Mouse (Mus musculus) heart, embryonic 15.5 days (tissue): ENCODE measurements around the gene Gm4792. TPM values are rescaled to one million over a fixed set of nuclear protein-coding genes. Genes with fewer than 3 reads are reported as not detected.
A peak's percentile ranks its signal among the peaks of the same experiment; 100 is the strongest.

Experiments
- ATAC-seq: fragments of 200-750 bp; cut with Nextera tagmentation; replicated peaks from 2 replicates; pipeline ENCODE4 v1.8.0; 2017; ENCODE audit warnings: low read depth, moderate TSS enrichment; ENCODE audit not compliant: insufficient number of reproducible peaks, insufficient read depth, low FRiP score
- H3K27ac ChIP-seq: fragments of 300-500 bp; sonication (generic); 2 replicates; pipeline ENCODE4 v1.5.1; 2015; ENCODE audit warnings: mild to moderate bottlenecking, inconsistent platforms
- H3K27me3 ChIP-seq: fragments of 300-500 bp; sonication (generic); 2 replicates; pipeline ENCODE4 v1.6.1; 2015; ENCODE audit warnings: inconsistent platforms
- H3K36me3 ChIP-seq: fragments of 300-500 bp; sonication (generic); 2 replicates; pipeline ENCODE4 v1.6.1; 2015; ENCODE audit warnings: mild to moderate bottlenecking, inconsistent platforms
- H3K4me1 ChIP-seq: fragments of 300-500 bp; sonication (generic); replicated peaks from 2 replicates; pipeline ENCODE4 v1.6.1; 2015; ENCODE audit warnings: inconsistent platforms
- H3K4me2 ChIP-seq: fragments of 300-500 bp; sonication (generic); 2 replicates; pipeline ENCODE4 v1.6.1; 2015; ENCODE audit warnings: inconsistent platforms, mild to moderate bottlenecking, moderate library complexity
- H3K4me3 ChIP-seq: fragments of 300-500 bp; sonication (generic); 2 replicates; pipeline ENCODE4 v1.5.1; 2015; ENCODE audit warnings: mild to moderate bottlenecking, inconsistent platforms
- H3K9ac ChIP-seq: fragments of 300-500 bp; sonication (generic); 2 replicates; pipeline ENCODE4 v1.6.1; 2015; ENCODE audit warnings: mild to moderate bottlenecking, inconsistent platforms
- H3K9me3 ChIP-seq: fragments of 300-500 bp; sonication (generic); replicated peaks from 2 replicates; pipeline ENCODE4 v1.6.1; 2016; ENCODE audit warnings: inconsistent platforms
- WGBS: fragments of 180-500 bp; shearing (Covaris S2); methylation state at CpG from one replicate; pipeline ENCODE4 v1.1.7; 2015; ENCODE audit warnings: mixed read lengths; 5-methylcytosine and 5-hydroxymethylcytosine counted together
- polyA plus RNA-seq: library from polyadenylated mRNA; unstranded; fragments of >200 nt; fragmentation: Nextera tagmentation; extraction: Ambion mirVana; gene quantifications from 2 replicates; pipeline ENCODE4 v1.2.1, GENCODE M21; 2015

Gene Gm4792
- polyA plus RNA-seq, 1 experiment from 2014 or later = not detected

GRCm38 (mm10) chr10:94256518-94256917, 42.0 kb downstream of the Gm4792 start:
- ATAC-seq = no peak
- Histone ChIP-seq H3K4me1 (no peaks in the 10 kb centered on the region), H3K4me3 (no peak overlapping the region), H3K36me3 (no peaks in the 10 kb centered on the region), H3K9ac (no peak overlapping the region), H3K27me3 (no peaks in the 10 kb centered on the region), H3K4me2 (no peak overlapping the region), H3K9me3 (no peaks in the 10 kb centered on the region), H3K27ac (no peak overlapping the region)
- 85% methylated on average over 4 of the region's 4 CpGs for WGBS

GRCm38 (mm10) chr10:94255744-94256143, 42.8 kb downstream of the Gm4792 start:
- no peaks in the 10 kb centered on the region for H3K4me1 ChIP-seq
- no peaks in the 10 kb centered on the region for H3K27me3 ChIP-seq
- no peak overlapping the region for H3K4me3 ChIP-seq
- 62% methylated on average over 6 of the region's 6 CpGs for WGBS
- H3K4me2 ChIP-seq = no peak overlapping the region
- ATAC-seq = no peak
- no peak overlapping the region for H3K27ac ChIP-seq
- H3K9ac ChIP-seq = no peak overlapping the region
- H3K36me3 ChIP-seq = no peaks in the 10 kb centered on the region
- no peaks in the 10 kb centered on the region for H3K9me3 ChIP-seq

GRCm38 (mm10) chr10:94254766-94255165, 43.7 kb downstream of the Gm4792 start:
- H3K36me3 ChIP-seq = no peaks in the 10 kb centered on the region
- H3K27me3 ChIP-seq = no peaks in the 10 kb centered on the region
- no peak for ATAC-seq
- H3K4me2 ChIP-seq = no peak overlapping the region
- H3K9me3 ChIP-seq = no peaks in the 10 kb centered on the region
- peaks cover 6% of the 10 kb centered on the region for H3K4me1 ChIP-seq
- WGBS = 75% methylated on average over 3 of the region's 3 CpGs
- no peak overlapping the region for H3K4me3 ChIP-seq
- no peak overlapping the region for H3K27ac ChIP-seq
- no peak overlapping the region for H3K9ac ChIP-seq

DNA sequence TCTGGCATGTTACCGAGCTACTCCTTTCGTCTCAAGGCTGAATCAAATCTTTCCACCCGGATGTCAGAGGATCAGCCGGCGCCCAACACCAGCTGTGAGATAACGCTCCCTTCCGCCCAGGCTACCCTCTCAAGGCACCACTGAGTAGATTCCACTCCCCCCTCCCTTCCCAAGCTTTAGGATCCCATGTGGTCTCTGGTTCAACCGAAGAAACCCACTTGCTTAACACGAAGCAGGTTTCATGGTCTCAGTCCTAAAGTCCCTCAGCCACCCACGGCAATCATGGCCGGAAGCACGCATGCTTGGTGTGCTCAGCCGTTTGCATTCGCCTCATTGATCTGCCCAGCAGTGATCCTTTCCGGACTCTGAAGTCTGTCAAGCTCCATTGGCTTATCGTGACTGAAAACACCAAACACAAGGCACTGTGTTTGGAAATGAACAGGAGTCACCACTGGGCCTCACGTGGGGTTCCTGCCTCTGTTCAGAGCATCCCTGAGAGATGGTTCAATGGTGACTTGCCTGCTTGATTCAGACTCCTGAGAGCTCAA, 45.2 kb downstream of the Gm4792 start:
- Histone ChIP-seq H3K27me3 (no peaks in the 10 kb centered on the region), H3K4me2 (no peak overlapping the region), H3K9ac (no peak overlapping the region), H3K27ac (no peak overlapping the region), H3K4me3 (no peak overlapping the region), H3K9me3 (no peaks in the 10 kb centered on the region), H3K4me1 (peaks cover 16% of the 10 kb centered on the region), H3K36me3 (no peaks in the 10 kb centered on the region)
- WGBS = 55% methylated on average over 17 of the region's 17 CpGs
- no peak for ATAC-seq

- WGBS = 28% methylated on average over 22 of the region's 22 CpGs
- Histone ChIP-seq H3K4me3 (peak overlapping the region; percentile 7; the same call in 1 of the 2 replicates), H3K27me3 (no peaks in the 10 kb centered on the region), H3K27ac (peak overlapping the region; percentile 51), H3K4me1 (peaks cover 16% of the 10 kb centered on the region), H3K9me3 (no peaks in the 10 kb centered on the region), H3K9ac (no peak overlapping the region), H3K36me3 (no peaks in the 10 kb centered on the region), H3K4me2 (peak overlapping the region; percentile 48)
- ATAC-seq = peak; percentile 85
Observed at GRCm38 (mm10) chr10:94249575-94250456, 48.7 kb downstream of the Gm4792 start.

DNA sequence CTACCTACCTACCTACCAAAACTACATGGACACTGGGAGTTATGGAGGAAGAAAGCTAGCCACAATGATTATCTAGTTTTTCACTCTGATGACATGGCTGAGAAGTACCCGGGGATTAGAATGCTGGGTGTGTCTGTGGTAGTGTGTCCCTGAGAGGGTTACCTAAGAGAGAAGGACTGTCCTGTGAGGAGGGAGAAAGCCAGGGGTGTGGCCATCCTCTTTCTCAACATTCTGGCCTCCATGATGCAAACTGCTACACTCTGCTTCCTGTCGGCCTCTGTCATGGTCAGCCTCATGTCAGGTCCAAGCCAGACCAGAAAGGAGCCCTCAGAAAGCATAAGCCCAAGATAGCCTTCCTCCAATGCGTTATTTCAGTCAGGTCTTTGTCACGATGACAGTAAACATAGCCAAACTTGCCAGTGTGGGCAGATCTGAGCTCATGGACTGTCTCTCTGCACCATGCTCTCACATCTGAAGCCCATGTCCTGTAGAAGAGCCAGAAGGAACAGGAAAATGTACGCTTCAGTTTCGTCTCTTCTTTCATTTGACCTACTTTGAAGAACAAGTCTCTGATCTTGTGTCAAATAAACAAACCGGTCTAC, 50.7 kb downstream of the Gm4792 start:
- WGBS = 78% methylated on average over 7 of the region's 7 CpGs
- H3K36me3 ChIP-seq = no peaks in the 10 kb centered on the region
- no peaks in the 10 kb centered on the region for H3K27me3 ChIP-seq
- no peak overlapping the region for H3K27ac ChIP-seq
- H3K4me1 ChIP-seq = peaks cover 16% of the 10 kb centered on the region
- H3K9me3 ChIP-seq = no peaks in the 10 kb centered on the region
- H3K4me3 ChIP-seq = no peak overlapping the region
- no peak overlapping the region for H3K9ac ChIP-seq
- no peak overlapping the region for H3K4me2 ChIP-seq
- no peak for ATAC-seq

Other genes starting within 250 kb of the Gm4792 start
- gene Nr2c1, start 150.7 kb downstream of the Gm4792 start, polyA plus RNA-seq = 4.7 and 5.7 TPM in 2 replicates
- gene Ndufa12, start 100.0 kb downstream of the Gm4792 start, polyA plus RNA-seq = 482 and 617 TPM in 2 replicates
- 8.0 and 9.2 TPM in 2 replicates for gene Tmcc3, start 13.2 kb upstream of the Gm4792 start, polyA plus RNA-seq